17 mouse cellular contexts compared by ENCODE assay signal in the genomic region with DNA sequence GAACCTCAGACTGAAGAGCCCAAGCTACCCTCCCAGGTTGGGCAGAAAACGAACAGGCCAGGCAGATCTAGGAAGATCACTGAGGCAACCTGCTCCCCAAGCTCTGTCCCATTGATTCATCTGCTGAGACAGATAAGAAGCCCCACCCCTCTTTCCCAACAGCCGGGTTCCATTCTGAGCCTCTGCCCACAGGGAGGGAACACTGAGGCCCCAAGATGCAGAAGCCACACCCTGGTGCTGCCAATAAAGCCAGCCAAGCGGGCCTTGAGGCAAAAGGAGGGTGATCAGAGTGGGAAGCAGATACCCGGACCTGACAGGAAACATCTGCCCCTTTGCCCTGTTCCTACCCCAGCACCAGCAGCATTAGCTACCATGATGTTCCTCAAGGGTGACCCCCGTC.
DNase-seq lines count a peak whose midpoint lies in the region; ATAC-seq lines count a peak whose summit lies in the region.
"Had no signal": no experiment of that assay in that cellular context is flagged by ENCODE, and none has a peak within 500 bp of the region (broad histone marks: within the 10 kb centered on the region; RNA-seq: fewer than 3 reads in every experiment).

No protein-coding gene starts in this region.

- H3K4me1 ChIP-seq in liver, embryonic 12.5 days = peaks cover 53% of the 10 kb centered on the region
- H3K4me1 ChIP-seq in hindbrain, embryonic 11.5 days (replicated peaks; ENCODE audit: control insufficient read depth, insufficient read depth, low read length) = no peaks in the 10 kb centered on the region
- H3K4me1 ChIP-seq: midbrain, embryonic 13.5 days had no signal

- ATAC-seq in liver, embryonic 12.5 days = peak; percentile 90
- no peak for ATAC-seq in hindbrain, embryonic 11.5 days (ENCODE audit: low FRiP score)
- ATAC-seq: midbrain, embryonic 13.5 days had no signal

- peaks cover 5% of the 10 kb centered on the region; the same call in 1 of the 2 replicates for H3K36me3 ChIP-seq in liver, embryonic 12.5 days
- H3K36me3 ChIP-seq in hindbrain, embryonic 11.5 days (ENCODE audit: control insufficient read depth, insufficient read depth, low read length) = peaks cover 3% of the 10 kb centered on the region; the same call in 1 of the 2 replicates

- no peaks in the 10 kb centered on the region for H3K9me3 ChIP-seq in liver, embryonic 12.5 days (replicated peaks)
- no peaks in the 10 kb centered on the region for H3K9me3 ChIP-seq in hindbrain, embryonic 11.5 days (ENCODE audit: control insufficient read depth, low read length)
- H3K9me3 ChIP-seq: embryonic facial prominence, embryonic 10.5 days; heart, embryonic 13.5 days; midbrain, embryonic 13.5 days had no signal

- H3K4me2 ChIP-seq in liver, embryonic 12.5 days = peak overlapping the region; percentile 52
- no peak overlapping the region for H3K4me2 ChIP-seq in hindbrain, embryonic 11.5 days (replicated peaks; ENCODE audit: low read depth, low read length)
- H3K4me2 ChIP-seq: heart, embryonic 13.5 days; midbrain, embryonic 13.5 days had no signal

- H3K27me3 ChIP-seq in liver, embryonic 12.5 days (replicated peaks) = peaks cover 28% of the 10 kb centered on the region
- no peaks in the 10 kb centered on the region for H3K27me3 ChIP-seq in hindbrain, embryonic 11.5 days (ENCODE audit: control insufficient read depth, insufficient read depth, low read length)
- H3K27me3 ChIP-seq: heart, embryonic 13.5 days; midbrain, embryonic 13.5 days had no signal

- peak overlapping the region; percentile 22; the same call in 1 of the 2 replicates for H3K9ac ChIP-seq in liver, embryonic 12.5 days
- no peak overlapping the region for H3K9ac ChIP-seq in hindbrain, embryonic 11.5 days (ENCODE audit: low read depth, low read length)
- H3K9ac ChIP-seq: heart, embryonic 13.5 days; midbrain, embryonic 13.5 days had no signal

- 17% methylated on average over 5 of the region's 5 CpGs for WGBS in liver, embryonic 12.5 days (ENCODE audit: insufficient replicate concordance)
- 89% methylated on average over 5 of the region's 5 CpGs for WGBS in hindbrain, embryonic 11.5 days

- H3K4me3 ChIP-seq in liver, embryonic 12.5 days = no peak overlapping the region
- no peak overlapping the region for H3K4me3 ChIP-seq in hindbrain, embryonic 11.5 days (ENCODE audit: low read depth, low read length)
- H3K4me3 ChIP-seq: embryonic facial prominence, embryonic 10.5 days; heart, embryonic 13.5 days; midbrain, embryonic 13.5 days had no signal

- H3K27ac ChIP-seq in liver, embryonic 12.5 days = no peak overlapping the region
- no peak overlapping the region for H3K27ac ChIP-seq in hindbrain, embryonic 11.5 days (ENCODE audit: low read depth, low read length)
- H3K27ac ChIP-seq: embryonic facial prominence, embryonic 10.5 days; heart, embryonic 13.5 days; kidney, postnatal 0 days; midbrain, embryonic 13.5 days had no signal

- DNase-seq in heart, adult 11 months = peak; percentile 94
- no peak for DNase-seq in heart, adult 9 months (ENCODE audit: low spot score in 2 of 2)
- peak; percentile 60 for DNase-seq in c-Kit-positive CD71-negative TER-119-negative erythroid progenitor cells, embryonic 14.5 days (ENCODE audit: low read depth)
- peak; percentile 32 to 33 for DNase-seq in monocyte, adult 2 months (ENCODE audit: low read depth in 1 of 2, low spot score in 2 of 2)
- no peak for DNase-seq in layer of hippocampus, adult 9-11 months
- no peak for DNase-seq in adrenal gland, postnatal 25 days
- DNase-seq in hindbrain, embryonic 11.5 days (ENCODE audit: low spot score) = no peak
- DNase-seq: cerebellum, adult 9-10 months; gastrocnemius, postnatal 36 days; heart, postnatal 4 days; right cerebral cortex, postnatal 14 days; thymus, adult 18-20 months had no signal

Comparison
In these comparisons a context has a peak if more than half of its experiments do, and no peak if none do; other contexts are left out.
1. DNase-seq: peak in heart, adult 11 months (single experiment), c-Kit-positive CD71-negative TER-119-negative erythroid progenitor cells, embryonic 14.5 days (single experiment) and monocyte, adult 2 months (2 of 2); none in heart, adult 9 months (0 of 2), layer of hippocampus, adult 9-11 months (single experiment), adrenal gland, postnatal 25 days (single experiment) and hindbrain, embryonic 11.5 days (single experiment).